Mouse (Mus musculus) testis, adult 2 months (tissue): Measurements from ENCODE around the gene Hist1h2ad.
"Not testable (repeated sequence)": the region's sequence is repeated elsewhere in the genome, so short reads cannot be mapped to it uniquely, and the experiment has no call there.

ENCODE experiments used
- CTCF ChIP-seq: fragments of 200-500 bp; IDR thresholded peaks from 2 replicates; pipeline ENCODE4 v1.5.1; 2012; ENCODE audit warnings: low read depth, mild to moderate bottlenecking, inconsistent platforms, low read length, moderate library complexity; ENCODE audit not compliant: control insufficient read depth, insufficient read depth, insufficient replicate concordance
- POLR2A ChIP-seq: fragments of 200-500 bp; IDR thresholded peaks from 2 replicates; pipeline ENCODE4 v1.6.1; 2012; ENCODE audit warnings: low read depth, mild to moderate bottlenecking, inconsistent platforms, low read length, moderate library complexity; ENCODE audit not compliant: control insufficient read depth

DNA sequence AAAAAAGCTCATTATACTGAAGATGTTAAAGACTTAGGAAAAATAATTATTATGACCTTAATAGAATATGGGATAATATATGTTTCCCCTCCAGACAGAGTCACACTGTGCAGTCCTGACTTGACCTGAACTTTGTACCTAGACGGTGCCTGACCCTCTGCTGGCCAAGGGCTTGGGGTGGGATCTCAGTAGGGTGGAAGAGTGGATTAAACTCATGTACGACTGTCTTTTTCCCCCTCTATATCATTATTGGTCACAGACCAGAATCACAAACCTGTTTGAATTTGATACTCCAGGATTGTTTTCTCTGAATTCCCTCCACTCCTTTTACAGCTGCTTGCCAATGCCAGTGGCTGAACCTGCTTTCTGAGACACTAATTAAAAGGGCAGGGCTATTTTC, 13.5 kb upstream of the Hist1h2ad start:
- TF ChIP-seq CTCF, POLR2A: not testable (repeated sequence)
